13 mouse cellular contexts compared by ENCODE assay signal in genomic region chr4:133156831-133157230, GRCm38 (mm10). TPM values are rescaled to one million over a fixed set of nuclear protein-coding genes. Genes with fewer than 3 reads are reported as not detected.
A peak's percentile ranks its signal among the peaks of the same experiment; 100 is the strongest.
DNase-seq lines count a peak whose midpoint lies in the region; ATAC-seq and TF ChIP-seq lines count a peak whose summit lies in the region.
"Had no signal": no experiment of that assay in that cellular context is flagged by ENCODE, and none has a peak within 500 bp of the region (broad histone marks: within the 10 kb centered on the region; RNA-seq: fewer than 3 reads in every experiment).

No protein-coding gene starts in this region.

- no peak for TF ChIP-seq CTCF in liver, postnatal 0 days (IDR thresholded peaks at IDR 0.05; ENCODE audit: low read depth)

- no peaks in the 10 kb centered on the region for H3K9me3 ChIP-seq in heart, embryonic 15.5 days (replicated peaks)
- no peaks in the 10 kb centered on the region for H3K9me3 ChIP-seq in liver, postnatal 0 days (ENCODE audit: low read length)
- H3K9me3 ChIP-seq in liver, embryonic 11.5 days (ENCODE audit: control insufficient read depth, low read length) = no peaks in the 10 kb centered on the region
- no peaks in the 10 kb centered on the region for H3K9me3 ChIP-seq in embryonic facial prominence, embryonic 14.5 days (ENCODE audit: control insufficient read depth, low read length)
- H3K9me3 ChIP-seq: G1E; limb, embryonic 13.5 days had no signal

- H3K36me3 ChIP-seq in heart, embryonic 15.5 days = no peaks in the 10 kb centered on the region
- peaks cover 16% of the 10 kb centered on the region for H3K36me3 ChIP-seq in liver, postnatal 0 days (replicated peaks; ENCODE audit: insufficient read depth, low read length)
- peaks cover 7% of the 10 kb centered on the region; the same call in 1 of the 2 replicates for H3K36me3 ChIP-seq in liver, embryonic 11.5 days (ENCODE audit: control insufficient read depth, insufficient read depth, low read length)
- H3K36me3 ChIP-seq in embryonic facial prominence, embryonic 14.5 days (ENCODE audit: control insufficient read depth, insufficient read depth, low read length) = no peaks in the 10 kb centered on the region; the same call in 1 of the 2 replicates

- H3K9ac ChIP-seq in heart, embryonic 15.5 days = no peak overlapping the region
- H3K9ac ChIP-seq in liver, postnatal 0 days (replicated peaks) = no peak overlapping the region
- H3K9ac ChIP-seq in liver, embryonic 11.5 days (ENCODE audit: low read depth, low read length) = no peak overlapping the region
- no peak overlapping the region for H3K9ac ChIP-seq in embryonic facial prominence, embryonic 14.5 days (ENCODE audit: low read depth, low read length)
- H3K9ac ChIP-seq: limb, embryonic 13.5 days had no signal

- ATAC-seq in heart, embryonic 15.5 days (replicated peaks; ENCODE audit: insufficient number of reproducible peaks, insufficient read depth, low FRiP score, low read depth) = no peak
- ATAC-seq in liver, postnatal 0 days = no peak
- ATAC-seq in liver, embryonic 11.5 days (replicated peaks; ENCODE audit: low FRiP score) = no peak
- 0 out of 2 replicates have a peak, but pooled peaks have one; percentile 34 for ATAC-seq in embryonic facial prominence, embryonic 14.5 days (ENCODE audit: low read depth)

- WGBS in heart, embryonic 15.5 days = 75% methylated on average over 10 of the region's 10 CpGs
- WGBS in liver, postnatal 0 days (ENCODE audit: insufficient replicate concordance) = 70% methylated on average over 10 of the region's 10 CpGs
- WGBS in liver, embryonic 11.5 days = 76% methylated on average over 10 of the region's 10 CpGs
- whole genome bisulfite sequencing in embryonic facial prominence, embryonic 14.5 days = 69% methylated on average over 10 of the region's 10 CpGs

- H3K4me3 ChIP-seq in heart, embryonic 15.5 days = no peak overlapping the region
- H3K4me3 ChIP-seq in liver, postnatal 0 days (ENCODE audit: low read depth, low read length) = no peak overlapping the region
- no peak overlapping the region for H3K4me3 ChIP-seq in liver, embryonic 11.5 days (ENCODE audit: low read depth, low read length)
- H3K4me3 ChIP-seq in embryonic facial prominence, embryonic 14.5 days (ENCODE audit: low read depth, low read length) = no peak overlapping the region
- H3K4me3 ChIP-seq: erythroblast, embryonic 14.5 days; limb, embryonic 13.5 days had no signal

- TF ChIP-seq EP300 in liver, postnatal 0 days (IDR thresholded peaks at IDR 0.05; ENCODE audit: low read depth) = no peak

- DNase-seq in cerebellum, adult 8-10 months = peak; percentile 23
- no peak for DNase-seq in cerebellum, adult 11 months
- no peak for DNase-seq in heart, adult 18-20 months
- DNase-seq in liver, postnatal 0 days = no peak
- no peak for DNase-seq in liver, embryonic 11.5 days (ENCODE audit: low spot score)
- peak; percentile 48 for DNase-seq in embryonic facial prominence, embryonic 14.5 days (ENCODE audit: low spot score)
- DNase-seq in frontal cortex, postnatal 10 days (ENCODE audit: low spot score in 2 of 2) = no peak
- DNase-seq: kidney, postnatal 14 days; lung, postnatal 14 days had no signal

- no peaks in the 10 kb centered on the region for H3K27me3 ChIP-seq in heart, embryonic 15.5 days
- no peaks in the 10 kb centered on the region for H3K27me3 ChIP-seq in liver, postnatal 0 days (ENCODE audit: insufficient read depth, low read length)
- no peaks in the 10 kb centered on the region for H3K27me3 ChIP-seq in liver, embryonic 11.5 days (replicated peaks; ENCODE audit: control insufficient read depth, insufficient read depth, low read length)
- no peaks in the 10 kb centered on the region for H3K27me3 ChIP-seq in embryonic facial prominence, embryonic 14.5 days (replicated peaks; ENCODE audit: control insufficient read depth, insufficient read depth, low read length)
- H3K27me3 ChIP-seq: limb, embryonic 13.5 days had no signal

- peaks cover 50% of the 10 kb centered on the region for H3K4me1 ChIP-seq in heart, embryonic 15.5 days (replicated peaks)
- peaks cover 34% of the 10 kb centered on the region for H3K4me1 ChIP-seq in liver, postnatal 0 days (ENCODE audit: insufficient read depth)
- H3K4me1 ChIP-seq in liver, embryonic 11.5 days (replicated peaks; ENCODE audit: control insufficient read depth, insufficient read depth, low read length) = peaks cover 25% of the 10 kb centered on the region
- peaks cover 4% of the 10 kb centered on the region; the same call in 1 of the 2 replicates for H3K4me1 ChIP-seq in embryonic facial prominence, embryonic 14.5 days (ENCODE audit: control insufficient read depth, insufficient read depth, low read length)

- peak overlapping the region; percentile 11; the same call in 1 of the 2 replicates for H3K27ac ChIP-seq in heart, embryonic 15.5 days
- H3K27ac ChIP-seq in liver, postnatal 0 days (ENCODE audit: low read depth) = peak overlapping the region; percentile 58; the same call in 1 of the 2 replicates
- H3K27ac ChIP-seq in liver, embryonic 11.5 days (ENCODE audit: low read depth, low read length) = no peak overlapping the region
- no peak overlapping the region for H3K27ac ChIP-seq in embryonic facial prominence, embryonic 14.5 days (replicated peaks; ENCODE audit: low read depth, low read length)
- H3K27ac ChIP-seq: limb, embryonic 13.5 days had no signal

- no peak overlapping the region for H3K4me2 ChIP-seq in heart, embryonic 15.5 days
- H3K4me2 ChIP-seq in liver, postnatal 0 days (ENCODE audit: low read depth, low read length) = no peak overlapping the region
- H3K4me2 ChIP-seq in liver, embryonic 11.5 days = no peak overlapping the region
- H3K4me2 ChIP-seq in embryonic facial prominence, embryonic 14.5 days (ENCODE audit: low read depth, low read length) = no peak overlapping the region
- H3K4me2 ChIP-seq: limb, embryonic 13.5 days had no signal

RNA-seq across cellular contexts. Expression of gene Wasf2, which starts 26.5 kb away (rescaled TPM):
- 67.3 and 72.8 TPM in 2 replicates for polyA plus RNA-seq in heart, embryonic 15.5 days (2015; fragmentation: Nextera tagmentation; extraction: Ambion mirVana)
- 10 to 100 TPM; 77.8 to 88.8 TPM for total RNA-seq in heart, adult 18-20 months (2021)
- 35.8 and 43.1 TPM in 2 replicates for polyA plus RNA-seq in liver, postnatal 0 days (2015; fragmentation: Nextera tagmentation; extraction: Ambion mirVana)
- polyA plus RNA-seq in liver, embryonic 11.5 days (2014; fragmentation: Nextera tagmentation; extraction: Ambion mirVana) = 32.1 and 42.2 TPM in 2 replicates
- 83.4 and 92.4 TPM in 2 replicates for polyA plus RNA-seq in embryonic facial prominence, embryonic 14.5 days (2014; fragmentation: Nextera tagmentation; extraction: Ambion mirVana)

RNA-seq across cellular contexts. Expression of gene Cd164l2, which starts 55.1 kb away (rescaled TPM):
- polyA plus RNA-seq in heart, embryonic 15.5 days (2015; fragmentation: Nextera tagmentation; extraction: Ambion mirVana) = 0.28 and 1.7 TPM in 2 replicates
- not detected for total RNA-seq in heart, adult 18-20 months (2021)
- 0.25 and 0.39 TPM in 2 replicates for polyA plus RNA-seq in liver, postnatal 0 days (2015; fragmentation: Nextera tagmentation; extraction: Ambion mirVana)
- 0.70 and 0.77 TPM in 2 replicates for polyA plus RNA-seq in liver, embryonic 11.5 days (2014; fragmentation: Nextera tagmentation; extraction: Ambion mirVana)
- 2.5 and 3.8 TPM in 2 replicates for polyA plus RNA-seq in embryonic facial prominence, embryonic 14.5 days (2014; fragmentation: Nextera tagmentation; extraction: Ambion mirVana)
- total RNA-seq: G1E had no signal
- polyA plus RNA-seq: erythroblast, embryonic 14.5 days; G1E had no signal

RNA-seq across cellular contexts. Expression of gene Gpr3, which starts 55.5 kb away (rescaled TPM):
- 0.05 and 0.34 TPM in 2 replicates for polyA plus RNA-seq in heart, embryonic 15.5 days (2015; fragmentation: Nextera tagmentation; extraction: Ambion mirVana)
- total RNA-seq in heart, adult 18-20 months (2021) = not detected
- not detected in 2 replicates for polyA plus RNA-seq in liver, postnatal 0 days (2015; fragmentation: Nextera tagmentation; extraction: Ambion mirVana)
- polyA plus RNA-seq in liver, embryonic 11.5 days (2014; fragmentation: Nextera tagmentation; extraction: Ambion mirVana) = 0.17 TPM in 1 of 2 replicates, not detected in the other
- 0.18 and 0.19 TPM in 2 replicates for polyA plus RNA-seq in embryonic facial prominence, embryonic 14.5 days (2014; fragmentation: Nextera tagmentation; extraction: Ambion mirVana)
- polyA plus RNA-seq: erythroblast, embryonic 14.5 days had no signal

Comparison
In these comparisons a context has a peak if more than half of its experiments do, and no peak if none do; other contexts are left out.
1. DNase-seq: peak in cerebellum, adult 8-10 months (single experiment) and embryonic facial prominence, embryonic 14.5 days (single experiment); none in cerebellum, adult 11 months (single experiment), heart, adult 18-20 months (0 of 2), liver, postnatal 0 days (single experiment), liver, embryonic 11.5 days (single experiment) and frontal cortex, postnatal 10 days (0 of 2).
2. H3K27ac ChIP-seq: peak in heart, embryonic 15.5 days (single experiment) and liver, postnatal 0 days (single experiment); none in liver, embryonic 11.5 days (single experiment) and embryonic facial prominence, embryonic 14.5 days (single experiment).